9 mouse cellular contexts compared by ENCODE assay signal in genomic region chr2:132028107-132028506, GRCm38 (mm10). TPM values are rescaled to one million over a fixed set of nuclear protein-coding genes. Genes with fewer than 3 reads are reported as not detected.
A peak's percentile ranks its signal among the peaks of the same experiment; 100 is the strongest.
DNase-seq lines count a peak whose midpoint lies in the region; ATAC-seq and TF ChIP-seq lines count a peak whose summit lies in the region.
"Had no signal": no experiment of that assay in that cellular context is flagged by ENCODE, and none has a peak within 500 bp of the region (broad histone marks: within the 10 kb centered on the region; RNA-seq: fewer than 3 reads in every experiment).

No protein-coding gene starts in this region.

- dilution Hi-C loops in CH12.LX (cut with MboI; ENCODE audit: extremely low pct_ligation_motif_present, extremely low pct_unique_long_range_greater_than_20kb, low sequenced_read_pairs) = no loop called here

- 0 out of 2 replicates have a peak overlapping the region, but pooled peaks have one; percentile 27 for H3K9ac ChIP-seq in heart, adult 2 months (ENCODE audit: low read depth, low read length)
- H3K9ac ChIP-seq in CH12.LX (ENCODE audit: insufficient read depth, low read depth) = peak overlapping the region; percentile 83
- H3K9ac ChIP-seq in forebrain, postnatal 0 days = no peak overlapping the region
- no peak overlapping the region for H3K9ac ChIP-seq in liver, embryonic 16.5 days (ENCODE audit: low read depth, low read length)

- ATAC-seq in forebrain, postnatal 0 days = no peak
- no peak for ATAC-seq in liver, embryonic 16.5 days (ENCODE audit: low read depth)

- H3K27me3 ChIP-seq in heart, adult 2 months (ENCODE audit: control insufficient read depth, insufficient read depth, low read length) = no peaks in the 10 kb centered on the region
- no peaks in the 10 kb centered on the region for H3K27me3 ChIP-seq in CH12.LX (replicated peaks)
- H3K27me3 ChIP-seq in forebrain, postnatal 0 days (ENCODE audit: insufficient read depth, low read length) = no peaks in the 10 kb centered on the region
- H3K27me3 ChIP-seq in liver, embryonic 16.5 days (ENCODE audit: control insufficient read depth, insufficient read depth, low read depth, low read length) = peaks cover 36% of the 10 kb centered on the region

- in situ Hi-C loops in CH12.LX (cut with MboI; ENCODE audit: low pct_ligation_motif_present, low pct_unique_long_range_greater_than_20kb, low sequenced_read_pairs) = no loop called here

- WGBS in heart, adult 2 months = 65% methylated on average over 5 of the region's 5 CpGs
- WGBS in forebrain, postnatal 0 days = 33% methylated on average over 5 of the region's 5 CpGs
- 35% methylated on average over 5 of the region's 5 CpGs for WGBS in liver, embryonic 16.5 days (ENCODE audit: insufficient replicate concordance)

- intact Hi-C loops in heart, adult 2 months (cut with DNase I) = no loop called here

- DNase-seq in heart, adult 2 months = no peak
- no peak for DNase-seq in heart, adult 18-20 months
- DNase-seq in CH12.LX (ENCODE audit: extremely low read depth) = no peak
- no peak for DNase-seq in forebrain, postnatal 0 days
- no peak for DNase-seq in embryo, embryonic 11 days
- no peak for DNase-seq in left cerebral cortex, adult 11 months (ENCODE audit: low spot score)
- DNase-seq in ovary, adult 18-20 months (ENCODE audit: low spot score) = no peak
- DNase-seq: B cell, adult 2 months had no signal

- peak overlapping the region; percentile 74 for H3K4me2 ChIP-seq in CH12.LX (ENCODE audit: insufficient read depth, low read depth, poor library complexity, severe bottlenecking)
- H3K4me2 ChIP-seq in forebrain, postnatal 0 days (ENCODE audit: low read depth) = peak overlapping the region; percentile 86
- peak overlapping the region; percentile 88 for H3K4me2 ChIP-seq in liver, embryonic 16.5 days (ENCODE audit: low read depth, low read length)

- H3K4me1 ChIP-seq in heart, adult 2 months (ENCODE audit: control insufficient read depth, insufficient read depth, low read length) = peaks cover 6% of the 10 kb centered on the region
- H3K4me1 ChIP-seq in CH12.LX (ENCODE audit: control insufficient read depth in 1 of 2, insufficient read depth in 2 of 2) = peaks cover 24 to 68% of the 10 kb centered on the region in 2 experiments
- peaks cover 12% of the 10 kb centered on the region for H3K4me1 ChIP-seq in forebrain, postnatal 0 days (ENCODE audit: insufficient read depth)
- peaks cover 16% of the 10 kb centered on the region for H3K4me1 ChIP-seq in liver, embryonic 16.5 days (ENCODE audit: control insufficient read depth, low read depth, low read length)

- TF ChIP-seq CTCF in heart, adult 2 months (IDR thresholded peaks at IDR 0.05) = no peak
- TF ChIP-seq CTCF in CH12.LX (conservative IDR thresholded peaks at IDR 0.05 in 1 of 2, IDR thresholded peaks at IDR 0.05 in 1 of 2; ENCODE audit: low read depth in 2 of 2, low read length in 2 of 2) = no peak
- TF ChIP-seq CTCF in forebrain, postnatal 0 days (IDR thresholded peaks at IDR 0.05; ENCODE audit: low read depth) = no peak

- no peaks in the 10 kb centered on the region for H3K36me3 ChIP-seq in heart, adult 2 months (ENCODE audit: control insufficient read depth, insufficient read depth, low read length)
- peaks cover 3 to 36% of the 10 kb centered on the region in 2 experiments for H3K36me3 ChIP-seq in CH12.LX (replicated peaks in 1 of 2; ENCODE audit: control insufficient read depth in 1 of 2, insufficient read depth in 1 of 2, low read length in 1 of 2)
- no peaks in the 10 kb centered on the region for H3K36me3 ChIP-seq in forebrain, postnatal 0 days (ENCODE audit: insufficient read depth)
- H3K36me3 ChIP-seq in liver, embryonic 16.5 days (ENCODE audit: control insufficient read depth, insufficient read depth) = no peaks in the 10 kb centered on the region

- H3K4me3 ChIP-seq in heart, adult 2 months = no peak overlapping the region
- peak overlapping the region; percentile 84 to 90 (median 88) for H3K4me3 ChIP-seq in CH12.LX (replicated peaks in 1 of 3; ENCODE audit: low read depth in 2 of 3, low read length in 2 of 3, poor library complexity in 1 of 3)
- H3K4me3 ChIP-seq in forebrain, postnatal 0 days (ENCODE audit: low read depth, low read length) = peak overlapping the region; percentile 60
- peak overlapping the region; percentile 62 for H3K4me3 ChIP-seq in liver, embryonic 16.5 days (ENCODE audit: low read depth, low read length)

- H3K79me2 ChIP-seq in heart, adult 2 months (replicated peaks; ENCODE audit: control insufficient read depth, insufficient read depth, low read length) = no peaks in the 10 kb centered on the region
- peaks cover 52% of the 10 kb centered on the region for H3K79me2 ChIP-seq in CH12.LX (replicated peaks; ENCODE audit: control insufficient read depth, extremely low read depth, insufficient read depth, poor library complexity, severe bottlenecking)

- H3K27ac ChIP-seq in heart, adult 2 months = peak overlapping the region; percentile 74
- peak overlapping the region; percentile 67 for H3K27ac ChIP-seq in CH12.LX (ENCODE audit: insufficient read depth, low read depth)
- no peak overlapping the region for H3K27ac ChIP-seq in forebrain, postnatal 0 days (ENCODE audit: low read depth, low read length)
- H3K27ac ChIP-seq in liver, embryonic 16.5 days (ENCODE audit: low read length) = no peak overlapping the region

- no peak for TF ChIP-seq EP300 in heart, adult 2 months (IDR thresholded peaks at IDR 0.05; ENCODE audit: insufficient read depth, low read depth, low read length)
- no peak for TF ChIP-seq EP300 in CH12.LX (IDR thresholded peaks at IDR 0.05; ENCODE audit: low read length)

- no peak for TF ChIP-seq RAD21 in CH12.LX (IDR thresholded peaks at IDR 0.05; ENCODE audit: low read depth, low read length)

- no peaks in the 10 kb centered on the region for H3K9me3 ChIP-seq in CH12.LX (replicated peaks; ENCODE audit: low read length)
- no peaks in the 10 kb centered on the region for H3K9me3 ChIP-seq in forebrain, postnatal 0 days (ENCODE audit: low read length)
- H3K9me3 ChIP-seq in liver, embryonic 16.5 days (replicated peaks; ENCODE audit: control insufficient read depth, low read length) = no peaks in the 10 kb centered on the region

- no peak for TF ChIP-seq POLR2A in heart, adult 2 months (IDR thresholded peaks at IDR 0.05; ENCODE audit: insufficient read depth, low read depth, low read length)
- TF ChIP-seq POLR2A in CH12.LX (IDR thresholded peaks at IDR 0.05; ENCODE audit: low read depth, low read length) = peak; percentile 15; the same call in 1 of the 2 replicates

TF ChIP-seq in CH12.LX, 34 proteins besides CTCF, POLR2A, EP300 and RAD21:
- TF ChIP-seq MEF2A (IDR thresholded peaks at IDR 0.05; ENCODE audit: borderline replicate concordance, low read depth, low read length) (no peak), HCFC1 (IDR thresholded peaks at IDR 0.05; ENCODE audit: low read depth, low read length) (no peak), CHD2 (IDR thresholded peaks at IDR 0.05; ENCODE audit: low read length) (no peak), BHLHE40 (IDR thresholded peaks at IDR 0.05; ENCODE audit: low read depth, low read length) (no peak), UBTF (IDR thresholded peaks at IDR 0.05; ENCODE audit: low read depth, low read length) (no peak), KAT2A (IDR thresholded peaks at IDR 0.05; ENCODE audit: insufficient replicate concordance, low read length) (no peak), SMC3 (IDR thresholded peaks at IDR 0.05; ENCODE audit: low read depth, low read length) (no peak), MAZ (IDR thresholded peaks at IDR 0.05; ENCODE audit: low read depth, low read length) (no peak), SIN3A (IDR thresholded peaks at IDR 0.05; ENCODE audit: low read length) (no peak), MYC (IDR thresholded peaks at IDR 0.05; ENCODE audit: low read depth, low read length) (no peak), TCF12 (IDR thresholded peaks at IDR 0.05; ENCODE audit: low read depth, low read length) (no peak), MAX (IDR thresholded peaks at IDR 0.05; ENCODE audit: low read length) (no peak), ZMIZ1 (IDR thresholded peaks at IDR 0.05; ENCODE audit: low read depth, low read length) (no peak), ELF1 (IDR thresholded peaks at IDR 0.05; ENCODE audit: low read depth, low read length) (no peak), ZKSCAN1 (IDR thresholded peaks at IDR 0.05; ENCODE audit: borderline replicate concordance, low read depth, low read length) (no peak), NRF1 (IDR thresholded peaks at IDR 0.05; ENCODE audit: low read depth, low read length) (no peak)

RNA-seq across cellular contexts. Expression of gene Rassf2, which starts 2.0 kb away (rescaled TPM):
- total RNA-seq in heart, adult 2 months (2021) = 10 to 100 TPM in 1 of 2 experiments, 1 to 10 TPM in 1; 6.8 to 11.5 TPM
- polyA plus RNA-seq in heart, adult 2 months (2012; rRNA removed) = 6.0 and 7.5 TPM in 2 replicates
- total RNA-seq in heart, adult 18-20 months (2021) = 10 to 100 TPM in 1 of 2 experiments, 1 to 10 TPM in 1; 7.7 to 11.7 TPM
- total RNA-seq in CH12.LX (2012; rRNA removed) (44.4 and 45.3 TPM in 2 replicates), CH12.LX (2014; rRNA removed) (30.2 and 33.8 TPM in 2 replicates)
- polyA plus RNA-seq in CH12.LX (2012; ENCODE audit: insufficient read length, low read depth) = 60.4 and 61.5 TPM in 2 replicates
- 32.8 and 33.5 TPM in 2 replicates for total RNA-seq in forebrain, postnatal 0 days (2014; rRNA removed)
- 15.3 and 19.4 TPM in 2 replicates for polyA plus RNA-seq in forebrain, postnatal 0 days (2015; fragmentation: Nextera tagmentation; extraction: Ambion mirVana)
- 2.5 and 3.7 TPM in 2 replicates for polyA plus RNA-seq in liver, embryonic 16.5 days (2015; fragmentation: Nextera tagmentation; extraction: Ambion mirVana)

Comparison
In these comparisons a context has a peak if more than half of its experiments do, and no peak if none do; other contexts are left out.
1. H3K27ac ChIP-seq: peak in heart, adult 2 months (single experiment) and CH12.LX (single experiment); none in forebrain, postnatal 0 days (single experiment) and liver, embryonic 16.5 days (single experiment).
2. H3K9ac ChIP-seq: peak in heart, adult 2 months (single experiment) and CH12.LX (single experiment); none in forebrain, postnatal 0 days (single experiment) and liver, embryonic 16.5 days (single experiment).
3. Peak in every context shown above with its lines, with median percentiles within 50 percentile points of each other: H3K4me2 ChIP-seq.